Mouse (Mus musculus) C2C12 (cell line): ENCODE measurements at regions not wholly inside any gene's neighbourhood (a gene's known extent, or its start where the extent isn't known, plus 50 kb on each side); places are given as distances from the start of the nearest gene placed in this dataset.

Experiments
- CEBPB ChIP-seq: IDR thresholded peaks from one replicate; pipeline ENCODE4 v1.6.1; 2011; ENCODE audit warnings: low read depth, mild to moderate bottlenecking, control low read depth, moderate library complexity
- CTCF ChIP-seq: IDR thresholded peaks from one replicate; pipeline ENCODE4 v1.5.1; 2011; ENCODE audit not compliant: control insufficient read depth, insufficient read depth, insufficient read length
- FOSL1 ChIP-seq: IDR thresholded peaks from one replicate; pipeline ENCODE4 v1.8.0; 2011; ENCODE audit warnings: mild to moderate bottlenecking, low read length; ENCODE audit not compliant: poor library complexity, insufficient read depth, severe bottlenecking
- MAX ChIP-seq: IDR thresholded peaks from one replicate; pipeline ENCODE4 v1.6.1; 2011; ENCODE audit warnings: mild to moderate bottlenecking, control low read depth
- MYOD1 ChIP-seq: IDR thresholded peaks from one replicate; pipeline ENCODE4 v1.6.1; 2011; ENCODE audit warnings: low read depth; ENCODE audit not compliant: control insufficient read depth, insufficient read length
- MYOG ChIP-seq: IDR thresholded peaks from one replicate; pipeline ENCODE4 v1.6.1; 2011; ENCODE audit not compliant: control insufficient read depth, insufficient read length; ENCODE audit errors: extremely low read depth
- USF1 ChIP-seq: IDR thresholded peaks from one replicate; pipeline ENCODE4 v1.6.1; 2011; ENCODE audit warnings: low read depth, mild to moderate bottlenecking, control low read depth, moderate library complexity

- no peak for TF ChIP-seq CTCF
- no peak for TF ChIP-seq USF1
- TF ChIP-seq MYOD1: no peak
- no peak for TF ChIP-seq MYOG
- no peak for TF ChIP-seq MAX
- TF ChIP-seq FOSL1: no peak
- TF ChIP-seq CEBPB: no peak
Observed at GRCm38 (mm10) chr3:35149251-35149691, 499.1 kb downstream of the Sox2 start.
